Mouse (Mus musculus) kidney, embryonic 16.5 days (tissue): Measurements from ENCODE around the gene Rnf208. TPM values are rescaled to one million over a fixed set of nuclear protein-coding genes. Genes with fewer than 3 reads are reported as not detected.

Experiments used
- polyA plus RNA-seq: library from polyadenylated mRNA; unstranded; fragments of >200 nt; fragmentation: Nextera tagmentation; extraction: Ambion mirVana; gene quantifications from 2 replicates; pipeline ENCODE4 v1.2.1, GENCODE M21; 2015

Rnf208 gene
- polyA plus RNA-seq, 1 experiment from 2014 or later = 26.3 TPM

Other genes with a start within 250 kb of the Rnf208 start
- 101 and 103 TPM in 2 replicates for gene Nsmf, start 187.9 kb upstream of the Rnf208 start, polyA plus RNA-seq
- 8.6 and 10.0 TPM in 2 replicates for gene Entpd8, start 162.0 kb upstream of the Rnf208 start, polyA plus RNA-seq
- 0.39 and 0.65 TPM in 2 replicates for gene Noxa1, start 147.1 kb upstream of the Rnf208 start, polyA plus RNA-seq
- gene Nrarp, start 61.5 kb upstream of the Rnf208 start, polyA plus RNA-seq = 18.4 and 18.8 TPM in 2 replicates
- gene Tor4a, start 45.4 kb upstream of the Rnf208 start, polyA plus RNA-seq = 16.0 and 16.8 TPM in 2 replicates
- gene Nelfb, start 30.8 kb upstream of the Rnf208 start, polyA plus RNA-seq = 131 and 138 TPM in 2 replicates
- gene Stpg3, start 27.6 kb upstream of the Rnf208 start, polyA plus RNA-seq = 0.54 and 0.82 TPM in 2 replicates
- gene Fam166a, start 23.5 kb upstream of the Rnf208 start, polyA plus RNA-seq = 0.37 TPM in 1 of 2 replicates, not detected in the other
- gene Tubb4b, start 17.6 kb upstream of the Rnf208 start, polyA plus RNA-seq = 627 and 671 TPM in 2 replicates
- 1.9 and 2.0 TPM in 2 replicates for gene Slc34a3, start 7.9 kb upstream of the Rnf208 start, polyA plus RNA-seq
- gene Rnf224, start 5.5 kb upstream of the Rnf208 start, polyA plus RNA-seq = 0.55 and 0.69 TPM in 2 replicates
- gene Cysrt1, start 197 bp downstream of the Rnf208 start, polyA plus RNA-seq = 0.21 and 0.30 TPM in 2 replicates
- 6.1 and 7.0 TPM in 2 replicates for gene AL732309.1, start 4.6 kb downstream of the Rnf208 start, polyA plus RNA-seq
- gene Tmem203, start 13.2 kb downstream of the Rnf208 start, polyA plus RNA-seq = 24.8 and 25.6 TPM in 2 replicates
- gene Tprn, start 20.4 kb downstream of the Rnf208 start, polyA plus RNA-seq = 12.0 and 12.1 TPM in 2 replicates
- 209 and 211 TPM in 2 replicates for gene Ssna1, start 30.2 kb downstream of the Rnf208 start, polyA plus RNA-seq
- gene Anapc2, start 30.2 kb downstream of the Rnf208 start, polyA plus RNA-seq = 146 and 152 TPM in 2 replicates
- gene Tmem210, start 45.9 kb downstream of the Rnf208 start, polyA plus RNA-seq = not detected in 2 replicates
- not detected in 2 replicates for gene Lrrc26, start 47.7 kb downstream of the Rnf208 start, polyA plus RNA-seq
- gene Grin1, start 76.9 kb downstream of the Rnf208 start, polyA plus RNA-seq = 0.22 and 0.60 TPM in 2 replicates
- gene Man1b1, start 90.1 kb downstream of the Rnf208 start, polyA plus RNA-seq = 53.7 and 57.5 TPM in 2 replicates
- gene Dpp7, start 114.1 kb downstream of the Rnf208 start, polyA plus RNA-seq = 32.8 and 33.2 TPM in 2 replicates
- 38.9 and 49.2 TPM in 2 replicates for gene Uap1l1, start 123.4 kb downstream of the Rnf208 start, polyA plus RNA-seq
- 39.3 and 41.2 TPM in 2 replicates for gene Sapcd2, start 130.1 kb downstream of the Rnf208 start, polyA plus RNA-seq
- 5.5 and 6.4 TPM in 2 replicates for gene Entpd2, start 153.6 kb downstream of the Rnf208 start, polyA plus RNA-seq
- 52.4 and 58.3 TPM in 2 replicates for gene Npdc1, start 157.1 kb downstream of the Rnf208 start, polyA plus RNA-seq
- not detected in 2 replicates for gene Fut7, start 181.0 kb downstream of the Rnf208 start, polyA plus RNA-seq
- gene Abca2, start 186.4 kb downstream of the Rnf208 start, polyA plus RNA-seq = 12.7 and 14.3 TPM in 2 replicates
- gene Clic3, start 214.6 kb downstream of the Rnf208 start, polyA plus RNA-seq = 3.9 and 8.5 TPM in 2 replicates
- gene Paxx, start 218.8 kb downstream of the Rnf208 start, polyA plus RNA-seq = 33.8 and 35.9 TPM in 2 replicates
- 1.8 and 4.7 TPM in 2 replicates for gene Ptgds, start 227.8 kb downstream of the Rnf208 start, polyA plus RNA-seq